Mouse (Mus musculus) thymus, postnatal 36 days (tissue): ENCODE measurements around the gene Mrgpra3.

Experiments used
- DNase-seq, 2 experiments: peaks; one replicate each; pipeline ENCODE4 v3.0.0; 2022; ENCODE audit warnings: mixed read lengths in 2 of 2

Mrgpra3 gene

GRCm38 (mm10) chr7:47601272-47601671 lies at the start of gene Mrgpra3:
TSS of gene Mrgpra3 (minus strand) at chr7:47601372.
- no peak for DNase-seq
